Mouse (Mus musculus) liver, embryonic 11.5 days (tissue): ENCODE data around the gene Tchp. TPM values are rescaled to one million over a fixed set of nuclear protein-coding genes. Genes with fewer than 3 reads are reported as not detected.
A peak's percentile ranks its signal among the peaks of the same experiment; 100 is the strongest.

Experiments used
- ATAC-seq: fragments of 200-750 bp; cut with Nextera tagmentation; replicated peaks from 2 replicates; pipeline ENCODE4 v1.8.0; 2017; ENCODE audit warnings: moderate number of reproducible peaks, mild to moderate bottlenecking, moderate TSS enrichment, moderate library complexity; ENCODE audit not compliant: low FRiP score
- DNase-seq: peaks from one replicate; pipeline ENCODE4 v3.0.0-alpha.2; 2017; ENCODE audit warnings: low spot score
- H3K27ac ChIP-seq: fragments of 300-500 bp; sonication (generic); 2 replicates; pipeline ENCODE4 v1.5.1; 2014; ENCODE audit warnings: mild to moderate bottlenecking, low read depth, low read length, control low read depth
- H3K27me3 ChIP-seq: fragments of 300-500 bp; sonication (generic); replicated peaks from 2 replicates; pipeline ENCODE4 v1.6.1; 2014; ENCODE audit warnings: low read length, mixed read lengths; ENCODE audit not compliant: control insufficient read depth, insufficient read depth
- H3K36me3 ChIP-seq: fragments of 300-500 bp; sonication (generic); 2 replicates; pipeline ENCODE4 v1.6.1; 2014; ENCODE audit warnings: mild to moderate bottlenecking, low read length, moderate library complexity, mixed read lengths; ENCODE audit not compliant: control insufficient read depth, insufficient read depth
- H3K4me1 ChIP-seq: fragments of 300-500 bp; sonication (generic); replicated peaks from 2 replicates; pipeline ENCODE4 v1.6.1; 2014; ENCODE audit warnings: low read length, mixed read lengths; ENCODE audit not compliant: control insufficient read depth, insufficient read depth
- H3K4me2 ChIP-seq: fragments of 300-500 bp; sonication (generic); 2 replicates; pipeline ENCODE4 v1.6.1; 2014; ENCODE audit warnings: mild to moderate bottlenecking, control low read depth, moderate library complexity
- H3K4me3 ChIP-seq: fragments of 300-500 bp; sonication (generic); 2 replicates; pipeline ENCODE4 v1.5.1; 2014; ENCODE audit warnings: low read depth, low read length, control low read depth
- H3K9ac ChIP-seq: fragments of 300-500 bp; sonication (generic); 2 replicates; pipeline ENCODE4 v1.6.1; 2014; ENCODE audit warnings: low read depth, low read length, control low read depth
- H3K9me3 ChIP-seq: fragments of 300-500 bp; sonication (generic); 2 replicates; pipeline ENCODE4 v1.6.1; 2016; ENCODE audit warnings: low read length, inconsistent platforms, mixed read lengths; ENCODE audit not compliant: control insufficient read depth
- WGBS: fragments of 180-500 bp; shearing (Covaris S2); extraction: QIAGEN DNeasy Blood & Tissue Kit; methylation state at CpG from one replicate; pipeline ENCODE4 v1.1.7; 2014; 5-methylcytosine and 5-hydroxymethylcytosine counted together
- polyA plus RNA-seq: library from polyadenylated mRNA; unstranded; fragments of >200 nt; fragmentation: Nextera tagmentation; extraction: Ambion mirVana; gene quantifications from 2 replicates; pipeline ENCODE4 v1.2.1, GENCODE M21; 2014

The Tchp gene
- polyA plus RNA-seq, 1 experiment from 2014 or later, result 11.4 TPM

DNA sequence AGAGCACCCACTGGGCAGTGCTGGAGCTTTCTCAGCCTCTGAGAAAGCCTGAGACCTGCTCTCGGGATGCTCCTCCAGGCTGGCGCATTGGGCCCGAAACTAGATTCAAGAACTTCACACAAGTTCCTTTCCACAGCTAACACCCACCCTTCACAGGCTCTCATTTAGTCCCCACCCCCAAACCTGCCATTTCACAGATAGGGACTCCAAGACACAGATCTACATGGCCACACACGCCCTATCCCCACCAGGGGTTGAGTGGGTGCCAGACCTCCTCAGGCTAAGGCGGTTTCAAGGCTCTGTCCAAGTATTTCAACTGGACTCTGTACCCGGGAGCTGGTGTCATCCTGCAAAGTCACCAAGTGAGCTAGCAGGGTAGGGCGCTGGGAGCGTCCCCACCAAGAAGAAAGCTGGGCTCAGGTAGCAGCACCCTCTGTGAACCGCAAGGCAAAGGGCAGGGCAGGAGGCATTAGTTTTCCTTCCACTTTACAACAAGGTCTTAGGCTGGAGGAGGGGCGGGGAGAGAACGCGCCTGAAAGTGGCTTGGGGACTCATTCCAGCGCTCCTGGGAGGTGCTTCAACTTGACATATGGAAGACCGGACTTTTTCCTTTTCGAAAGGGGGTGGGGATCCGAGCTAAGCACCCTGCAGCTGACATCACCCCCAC lies 17.7 kb upstream of the Tchp start:
- Histone ChIP-seq H3K27ac (no peak overlapping the region; the same call in 1 of the 2 replicates), H3K36me3 (no peaks in the 10 kb centered on the region), H3K9me3 (no peaks in the 10 kb centered on the region), H3K4me3 (peak overlapping the region; percentile 74), H3K4me2 (peak overlapping the region; percentile 92), H3K4me1 (peaks cover 13% of the 10 kb centered on the region), H3K27me3 (no peaks in the 10 kb centered on the region), H3K9ac (peak overlapping the region; percentile 77)
- ATAC-seq (no peak), DNase-seq (peak; percentile 50)
- WGBS, result 22% methylated on average over 16 of the region's 16 CpGs

- Histone ChIP-seq H3K4me1 (peaks cover 13% of the 10 kb centered on the region), H3K36me3 (no peaks in the 10 kb centered on the region), H3K27me3 (no peaks in the 10 kb centered on the region), H3K4me2 (peak within 1 kb of the TSS; percentile 92), H3K4me3 (peak within 1 kb of the TSS; percentile 74), H3K9ac (peak within 1 kb of the TSS; percentile 77), H3K27ac (no peak within 1 kb of the TSS; the same call in 1 of the 2 replicates), H3K9me3 (no peaks in the 10 kb centered on the region)
- ATAC-seq (peak; percentile 96), DNase-seq (peak; percentile 90)
- 4% methylated on average over 67 of the region's 75 CpGs for WGBS
Measured at GRCm38 (mm10) chr5:114690633-114691567, 16.7 kb upstream of the Tchp start, which contains the start of gene Gltp. Gene Gltp, minus strand, starts transcription at chr5:114690984.

DNA sequence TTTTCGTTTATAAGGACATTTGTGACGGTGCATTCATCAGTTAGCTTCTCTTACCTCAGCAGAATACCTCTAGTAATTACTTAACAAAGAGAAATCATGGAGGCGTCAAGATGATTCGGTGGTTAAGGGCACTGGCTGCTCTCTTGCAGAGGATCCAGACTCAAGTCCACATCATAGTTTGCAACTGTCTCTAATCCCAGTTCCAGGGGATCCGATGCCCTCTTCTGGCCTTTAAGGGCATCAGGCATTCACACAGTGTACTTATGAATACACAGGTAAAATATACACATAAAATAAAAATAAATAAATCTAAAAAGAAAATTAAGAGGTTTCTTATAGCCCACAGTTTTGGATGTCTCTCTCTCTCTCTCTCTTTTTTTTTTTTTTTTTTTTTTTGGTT lies 11.8 kb upstream of the Tchp start:
- DNase-seq (no peak), ATAC-seq (no peak)
- Histone ChIP-seq H3K27ac (no peak overlapping the region), H3K4me2 (no peak overlapping the region), H3K4me3 (no peak overlapping the region), H3K9me3 (no peaks in the 10 kb centered on the region), H3K36me3 (no peaks in the 10 kb centered on the region), H3K4me1 (peaks cover 9% of the 10 kb centered on the region), H3K27me3 (no peaks in the 10 kb centered on the region), H3K9ac (no peak overlapping the region)
- 55% methylated on average over 5 of the region's 5 CpGs for WGBS

DNA sequence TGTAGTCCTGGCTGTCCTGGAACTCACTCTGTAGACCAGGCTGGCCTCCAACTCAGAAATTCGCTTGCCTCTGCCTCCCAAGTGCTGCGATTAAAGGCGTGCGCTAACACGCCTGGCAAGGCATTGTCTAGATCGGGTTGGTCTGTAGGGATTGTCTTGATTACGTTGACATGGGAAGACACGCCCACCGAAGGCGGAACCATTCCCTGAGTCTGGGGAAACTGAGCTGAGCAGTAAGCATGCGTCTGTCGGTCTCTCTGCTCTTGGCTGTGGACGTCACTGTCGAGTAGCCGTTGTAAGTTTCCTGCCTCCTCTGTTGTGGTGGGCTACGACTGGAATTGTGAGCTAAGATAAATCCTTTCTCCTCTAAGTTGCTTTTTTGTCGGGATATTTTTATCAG lies 10.6 kb upstream of the Tchp start:
- no peak overlapping the region for H3K4me3 ChIP-seq
- DNase-seq (no peak), ATAC-seq (no peak)
- H3K4me1 ChIP-seq, result peaks cover 6% of the 10 kb centered on the region; the same call in 1 of the 2 replicates
- H3K9me3 ChIP-seq, result no peaks in the 10 kb centered on the region
- H3K27me3 ChIP-seq, result no peaks in the 10 kb centered on the region
- no peak overlapping the region for H3K9ac ChIP-seq
- H3K4me2 ChIP-seq, result no peak overlapping the region
- WGBS, result 66% methylated on average over 17 of the region's 17 CpGs
- H3K36me3 ChIP-seq, result no peaks in the 10 kb centered on the region
- H3K27ac ChIP-seq, result no peak overlapping the region

GRCm38 (mm10) chr5:114698044-114698746 lies 9.4 kb upstream of the Tchp start:
- H3K9me3 ChIP-seq, result no peaks in the 10 kb centered on the region
- H3K4me1 ChIP-seq, result peaks cover 13% of the 10 kb centered on the region
- WGBS, result 88% methylated on average over 19 of the region's 19 CpGs
- H3K36me3 ChIP-seq, result no peaks in the 10 kb centered on the region
- H3K27me3 ChIP-seq, result no peaks in the 10 kb centered on the region
- no peak overlapping the region for H3K9ac ChIP-seq
- H3K4me3 ChIP-seq, result no peak overlapping the region
- ATAC-seq, result no peak
- H3K27ac ChIP-seq, result no peak overlapping the region
- no peak for DNase-seq
- H3K4me2 ChIP-seq, result no peak overlapping the region

DNA sequence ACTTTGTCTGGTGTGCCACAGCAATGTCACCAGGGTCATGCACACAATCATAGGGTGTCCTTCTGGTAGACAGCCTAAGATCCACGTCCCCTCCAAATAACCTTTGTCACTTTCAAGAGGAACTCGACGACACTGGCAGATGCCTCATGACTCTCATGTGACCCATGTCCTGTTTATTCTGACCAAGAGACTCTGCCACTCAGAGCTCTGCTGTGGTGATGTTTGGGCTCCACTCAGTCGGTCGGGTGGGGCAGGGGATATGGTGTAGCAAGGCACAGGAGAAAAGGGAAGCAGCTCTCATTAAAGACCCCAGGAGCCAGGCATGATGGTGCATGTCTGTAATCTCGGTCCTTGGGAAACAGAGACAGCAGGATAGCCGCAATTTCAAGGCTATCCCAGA lies 8.5 kb upstream of the Tchp start:
- no peaks in the 10 kb centered on the region for H3K36me3 ChIP-seq
- no peak overlapping the region for H3K4me2 ChIP-seq
- DNase-seq (no peak), ATAC-seq (no peak)
- 39% methylated on average over 7 of the region's 7 CpGs for WGBS
- H3K9ac ChIP-seq, result no peak overlapping the region
- no peaks in the 10 kb centered on the region for H3K27me3 ChIP-seq
- no peak overlapping the region for H3K27ac ChIP-seq
- no peaks in the 10 kb centered on the region for H3K9me3 ChIP-seq
- H3K4me1 ChIP-seq, result peaks cover 14% of the 10 kb centered on the region
- H3K4me3 ChIP-seq, result no peak overlapping the region

DNA sequence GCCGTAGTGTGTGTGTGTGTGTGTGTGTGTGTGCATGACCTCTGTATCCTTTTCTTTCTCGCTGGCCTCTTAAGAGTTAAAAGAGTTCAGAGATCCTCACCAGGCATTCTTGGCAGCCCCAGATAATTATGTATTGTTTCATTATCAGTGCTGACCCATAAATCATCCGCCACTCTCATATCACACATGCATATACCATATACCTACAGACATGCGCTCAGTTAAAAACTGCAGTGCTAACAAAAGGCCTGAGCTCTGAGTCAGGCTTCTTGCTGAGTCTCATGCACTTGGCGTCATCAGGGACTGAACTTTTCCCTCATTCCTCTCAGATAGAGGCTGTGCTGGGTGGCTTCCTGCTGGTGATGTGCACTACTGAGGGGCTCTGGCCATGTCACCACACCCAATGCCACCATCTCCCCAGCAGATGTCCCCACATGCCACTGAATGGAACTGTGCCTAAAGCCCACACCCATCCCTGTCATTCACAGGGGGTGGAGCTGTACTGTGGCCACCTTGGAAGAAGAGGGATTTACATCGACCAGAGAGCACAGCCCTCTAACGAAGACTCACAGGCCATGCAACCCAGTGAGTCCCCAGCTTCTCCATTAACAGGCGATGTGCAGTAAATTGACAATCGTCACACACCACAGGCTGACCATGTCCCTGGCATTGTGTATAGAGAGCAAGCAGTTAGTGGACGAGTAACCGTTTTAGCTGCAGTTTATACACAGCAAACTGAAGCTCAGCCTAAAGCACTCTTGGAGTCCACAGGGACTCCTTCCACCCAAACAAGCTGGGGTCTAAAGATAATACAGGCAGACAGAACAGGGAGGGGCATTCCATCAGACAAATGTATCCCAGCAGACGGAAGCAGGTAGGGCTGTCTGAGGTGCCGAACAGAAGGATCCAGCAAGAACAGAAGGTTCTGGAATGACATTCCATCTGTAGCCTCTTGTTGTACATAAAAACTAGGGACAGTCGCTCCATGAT lies 4.9 kb upstream of the Tchp start:
- peak; percentile 76 for ATAC-seq

More for the DNA sequence above, 4.9 kb upstream of the Tchp start:
- Histone ChIP-seq H3K9ac (no peak overlapping the region), H3K4me1 (peaks cover 14% of the 10 kb centered on the region), H3K27ac (0 out of 2 replicates have a peak overlapping the region, but pooled peaks have one; percentile 46), H3K4me2 (peak overlapping the region; percentile 23; the same call in 1 of the 2 replicates), H3K36me3 (no peaks in the 10 kb centered on the region), H3K9me3 (no peaks in the 10 kb centered on the region), H3K4me3 (no peak overlapping the region), H3K27me3 (no peaks in the 10 kb centered on the region)
- peak; percentile 59 for DNase-seq
- 51% methylated on average over 14 of the region's 14 CpGs for WGBS
